Mouse (Mus musculus): ENCODE results near the gene Sema6d.

- TF ChIP-seq TAL1 (IDR thresholded peaks at IDR 0.05; ENCODE audit: low read length): no peak
- TF ChIP-seq GATA1 (IDR thresholded peaks at IDR 0.05; ENCODE audit: low read length): no peak
Measured at GRCm38 (mm10) chr2:124507804-124508203, 418.0 kb downstream of the Sema6d start.

Measured in erythroblast, embryonic 14.5 days (primary cell).